Mouse (Mus musculus) testis, adult 2 months (tissue): ENCODE measurements at regions not wholly inside any gene's neighbourhood (a gene's known extent, or its start where the extent isn't known, plus 50 kb on each side); places are given as distances from the start of the nearest gene placed in this dataset.

Experiments used
- CTCF ChIP-seq: fragments of 200-500 bp; IDR thresholded peaks from 2 replicates; pipeline ENCODE4 v1.5.1; 2012; ENCODE audit warnings: low read depth, mild to moderate bottlenecking, inconsistent platforms, low read length, moderate library complexity; ENCODE audit not compliant: control insufficient read depth, insufficient read depth, insufficient replicate concordance
- POLR2A ChIP-seq: fragments of 200-500 bp; IDR thresholded peaks from 2 replicates; pipeline ENCODE4 v1.6.1; 2012; ENCODE audit warnings: low read depth, mild to moderate bottlenecking, inconsistent platforms, low read length, moderate library complexity; ENCODE audit not compliant: control insufficient read depth

DNA sequence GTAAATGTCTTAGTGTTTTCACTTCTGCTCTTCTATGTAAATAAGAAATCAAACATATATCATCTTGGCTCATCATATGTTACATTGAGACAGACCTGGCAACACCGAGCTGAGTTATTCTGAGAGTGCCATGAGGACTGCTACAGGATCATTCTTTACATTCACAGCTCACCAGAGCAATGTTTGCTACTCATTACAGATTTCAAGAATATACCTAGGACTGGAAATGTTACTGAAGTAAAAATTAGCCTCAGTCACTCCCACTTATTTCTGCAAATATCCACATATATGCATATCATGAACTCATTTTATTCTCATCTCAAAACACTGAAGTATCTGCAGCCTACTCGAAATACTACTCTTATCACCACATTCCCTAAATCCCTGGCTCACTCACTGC lies 307.6 kb upstream of the Tmprss15 start:
- TF ChIP-seq CTCF (no peak), POLR2A (no peak)
